Mouse (Mus musculus) liver, adult (tissue): ENCODE measurements around the gene Dab1.

Experiments
- GATA4 ChIP-seq: IDR thresholded peaks from 2 replicates; pipeline ENCODE4 v1.6.1; 2014; ENCODE audit warnings: mild to moderate bottlenecking, low read length; ENCODE audit not compliant: insufficient replicate concordance

Dab1 gene

DNA sequence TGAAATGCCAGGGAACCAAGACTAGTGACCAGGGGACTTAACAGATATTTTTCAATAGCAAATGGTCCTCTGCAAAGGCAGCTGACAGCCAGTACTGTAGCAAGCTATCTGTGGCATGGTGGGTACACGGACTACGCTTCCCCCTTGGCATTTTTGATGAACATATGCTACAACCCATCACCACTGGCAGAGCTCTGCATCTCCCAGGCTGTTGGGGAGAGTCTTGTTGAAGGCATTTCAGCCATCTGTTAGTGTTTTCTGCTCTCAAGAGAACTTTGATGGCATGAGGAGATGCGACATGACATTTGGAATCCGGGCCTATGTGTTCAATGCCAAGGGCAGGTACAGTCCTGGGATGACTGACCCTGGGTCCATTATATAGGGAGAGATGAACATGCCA lies 443.2 kb downstream of the Dab1 start:
- no peak for TF ChIP-seq GATA4

DNA sequence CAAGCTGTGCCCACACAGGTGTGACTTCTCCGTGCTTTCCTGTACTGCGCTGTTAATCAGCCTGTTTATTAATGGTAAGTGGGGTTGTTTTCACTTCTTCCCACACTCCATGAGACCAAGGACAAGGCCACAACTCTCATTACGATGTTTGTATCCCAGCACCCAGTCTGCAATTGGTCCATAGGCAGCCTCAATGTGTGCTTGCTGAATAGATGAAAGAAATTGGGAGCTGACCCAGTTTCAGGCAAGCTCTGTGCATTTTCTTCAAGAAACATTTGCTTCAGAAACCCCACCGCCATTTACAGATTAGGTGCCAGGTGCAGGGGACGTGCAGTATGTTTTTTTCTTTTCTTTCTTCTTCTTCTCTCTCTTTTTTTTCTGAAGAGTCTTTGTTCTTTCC lies 447.7 kb downstream of the Dab1 start:
- TF ChIP-seq GATA4 = no peak

DNA sequence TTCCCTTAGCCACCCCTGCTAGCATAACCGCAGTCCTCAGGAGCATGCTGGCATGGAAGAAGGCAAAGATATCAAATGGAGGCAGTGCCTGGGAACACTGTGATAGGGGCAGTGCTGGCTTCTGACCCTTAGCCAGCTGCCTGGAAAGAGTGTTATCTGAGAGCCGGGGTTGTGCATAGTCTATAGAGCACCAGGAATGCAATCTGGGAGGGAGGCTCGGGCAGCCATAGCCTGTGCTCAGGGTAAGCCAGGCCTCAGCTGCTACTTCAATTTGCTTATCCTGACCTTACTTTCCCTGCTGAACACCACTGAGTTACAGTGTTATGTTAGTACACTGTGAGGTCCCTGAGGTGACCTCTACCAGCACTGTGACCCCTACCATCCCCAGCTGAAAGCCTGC lies 448.6 kb downstream of the Dab1 start:
- no peak for TF ChIP-seq GATA4

DNA sequence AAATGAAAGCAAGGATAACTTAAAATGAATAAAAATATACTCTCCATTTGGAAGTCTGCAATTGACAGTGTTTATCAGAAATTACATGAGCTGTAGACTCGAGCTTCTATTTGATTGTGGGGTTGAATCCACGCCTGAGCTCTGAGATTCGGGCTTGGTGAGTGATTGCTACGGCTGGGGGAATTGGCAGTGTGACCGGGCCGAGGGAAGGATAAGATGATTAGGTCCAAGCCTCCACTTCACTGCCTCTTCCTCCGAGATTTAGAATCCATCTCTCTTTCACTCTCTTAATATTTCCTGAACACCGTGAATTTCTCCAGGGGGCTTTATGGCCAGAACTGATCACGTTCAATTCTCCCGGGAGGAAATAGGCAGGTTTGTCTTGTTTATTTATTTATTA lies 452.1 kb downstream of the Dab1 start:
- TF ChIP-seq GATA4 = no peak

DNA sequence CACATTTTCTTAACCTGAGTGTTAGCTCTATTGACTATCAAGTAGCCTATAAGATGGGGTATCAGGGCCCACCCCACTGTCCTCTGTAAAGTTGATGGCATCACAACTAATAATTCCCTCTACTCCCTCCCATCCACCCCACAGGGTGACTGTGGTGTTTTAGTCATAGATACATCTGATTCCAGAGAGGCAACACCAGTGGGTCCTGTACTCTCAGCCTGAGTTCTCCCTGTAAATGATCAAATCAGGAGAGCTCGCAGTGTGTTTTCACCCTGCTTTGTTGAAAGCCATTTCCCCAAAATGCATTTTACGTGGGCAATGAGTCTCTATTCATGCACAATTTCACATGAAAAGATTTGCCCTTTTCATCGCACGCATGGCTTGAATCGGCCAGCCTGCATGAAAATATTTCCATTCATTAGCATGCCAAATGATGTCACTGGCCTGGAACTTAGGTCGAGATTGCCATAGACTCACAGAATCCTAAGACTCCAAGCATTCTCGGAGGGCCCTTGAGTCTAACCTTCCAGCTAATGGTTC lies 454.8 kb downstream of the Dab1 start:
- no peak for TF ChIP-seq GATA4

DNA sequence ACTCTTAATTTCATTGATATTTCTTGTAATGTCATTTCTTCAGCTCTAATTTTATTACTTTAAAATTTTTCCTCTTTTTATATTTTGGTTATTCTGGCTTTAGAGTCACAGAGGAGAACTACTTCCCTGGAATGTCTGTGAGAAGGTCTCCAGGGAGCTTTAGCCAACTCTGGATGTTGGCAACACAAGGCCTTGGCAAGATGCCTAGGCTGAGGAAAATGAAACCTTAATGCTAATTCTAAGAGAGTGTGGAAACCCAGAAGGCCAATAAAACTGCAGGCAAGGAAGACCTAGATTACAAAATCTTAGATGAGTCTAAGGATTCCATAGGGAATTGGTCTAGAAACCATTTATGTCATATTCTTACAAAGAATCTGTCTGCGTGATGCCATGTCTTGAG lies 458.6 kb downstream of the Dab1 start:
- TF ChIP-seq GATA4 = no peak

DNA sequence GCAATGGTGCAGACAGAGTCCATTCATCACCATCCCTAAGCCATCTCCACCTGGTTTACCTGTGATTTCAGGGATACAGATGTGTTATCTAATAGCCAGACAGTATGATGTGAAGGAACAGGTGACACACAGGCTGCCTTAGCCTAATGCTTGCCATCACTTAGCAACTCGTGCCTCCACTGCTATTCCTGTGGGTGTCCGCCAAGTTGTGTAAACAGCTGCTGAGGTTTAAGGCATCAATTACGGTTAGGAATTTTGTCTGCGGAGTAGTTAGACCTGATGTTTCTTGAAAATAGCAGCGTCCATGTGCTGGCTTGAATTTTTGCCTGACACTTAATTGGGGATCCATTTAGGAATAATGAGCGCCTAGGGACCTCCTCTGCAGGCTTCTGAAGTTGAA lies 487.1 kb downstream of the Dab1 start:
- no peak for TF ChIP-seq GATA4

DNA sequence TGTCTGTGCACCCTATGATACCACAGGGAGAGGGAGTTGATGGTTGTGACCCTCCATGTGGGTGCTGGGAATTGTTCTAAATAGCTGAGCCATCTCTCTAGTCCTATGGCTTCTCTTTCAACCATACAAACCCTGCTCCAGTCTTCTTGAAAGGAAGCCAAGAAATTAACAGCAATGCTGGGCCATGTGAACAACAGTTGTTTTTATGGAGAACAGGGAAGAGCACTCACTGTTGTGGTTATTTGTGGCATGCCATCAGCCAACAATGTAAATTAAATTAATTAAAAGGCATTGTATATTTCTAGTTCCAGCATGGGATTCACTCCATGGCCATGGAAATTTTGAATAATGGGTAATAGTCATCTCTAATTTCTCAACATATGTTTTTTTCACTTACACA lies 492.5 kb downstream of the Dab1 start:
- TF ChIP-seq GATA4 = no peak

DNA sequence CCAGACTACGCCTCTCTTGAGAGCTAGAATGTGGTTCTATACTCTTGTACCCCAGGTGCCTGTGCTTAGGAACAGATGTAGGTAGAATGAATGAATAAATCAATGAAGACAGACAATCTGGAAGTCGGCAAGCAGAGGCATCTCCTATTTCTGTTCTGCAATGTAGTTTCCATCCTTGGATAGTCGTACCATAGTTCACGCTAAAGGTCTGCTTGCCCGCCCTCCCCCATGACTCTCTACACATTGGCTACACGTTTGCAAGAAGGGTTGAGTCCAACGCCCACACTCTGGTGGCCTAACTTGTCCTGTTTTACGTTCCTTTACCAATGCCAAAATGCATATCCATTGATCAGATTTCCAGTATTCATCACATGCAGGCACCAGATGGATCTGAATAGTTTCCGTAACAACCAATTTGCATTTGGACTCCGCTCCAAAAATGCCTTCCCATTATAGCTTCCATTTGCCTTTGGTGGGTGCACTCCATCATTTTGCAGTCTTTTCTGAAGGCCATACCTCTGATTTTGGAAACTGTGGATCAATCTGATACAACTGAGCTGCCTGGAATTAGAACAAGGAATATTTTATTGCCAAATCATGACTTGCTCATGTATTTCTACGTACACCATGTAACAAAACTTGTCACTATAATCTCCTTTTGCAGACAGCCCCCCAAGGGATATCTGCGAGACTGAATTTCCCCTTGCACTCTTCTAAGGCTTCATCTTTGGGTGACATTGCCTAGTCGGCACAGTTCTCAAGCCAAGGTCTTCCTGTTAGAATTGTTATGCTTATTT lies 494.2 kb downstream of the Dab1 start:
- no peak for TF ChIP-seq GATA4

DNA sequence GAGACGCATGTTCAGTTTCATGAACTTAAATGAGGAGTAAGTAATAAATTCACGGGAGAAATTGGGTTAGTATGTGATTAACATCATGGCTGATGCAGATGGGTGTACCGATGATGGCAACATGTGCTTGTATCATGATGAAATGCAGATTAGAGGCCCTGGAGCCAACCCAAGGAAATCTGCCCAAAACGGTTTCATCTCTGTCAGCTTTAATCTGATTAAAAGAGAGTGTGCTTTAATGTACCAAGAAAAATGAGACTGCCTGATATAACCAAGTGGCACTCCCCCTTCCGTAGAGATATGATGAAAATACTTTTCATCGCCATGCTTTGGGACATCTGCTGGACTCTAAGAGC lies 494.8 kb downstream of the Dab1 start:
- no peak for TF ChIP-seq GATA4

DNA sequence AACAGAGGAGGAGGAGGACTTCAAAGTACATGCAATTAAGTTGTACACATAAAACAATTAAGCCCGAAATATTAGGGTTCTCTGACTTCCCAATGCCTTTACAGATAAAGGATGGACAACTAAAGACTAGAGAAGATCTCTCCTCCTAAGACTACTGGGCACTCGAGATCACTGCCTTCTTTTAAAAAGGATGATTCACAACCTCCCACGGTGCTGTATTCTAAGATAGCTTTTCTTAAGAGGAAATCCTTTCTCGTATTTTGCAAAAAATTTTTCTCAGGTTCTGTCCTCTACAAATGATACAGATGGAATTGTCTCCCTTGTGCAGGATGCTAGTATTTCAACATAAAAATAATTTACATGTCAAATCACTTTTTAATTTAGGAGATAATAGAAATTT lies 500.9 kb downstream of the Dab1 start:
- TF ChIP-seq GATA4 = no peak

DNA sequence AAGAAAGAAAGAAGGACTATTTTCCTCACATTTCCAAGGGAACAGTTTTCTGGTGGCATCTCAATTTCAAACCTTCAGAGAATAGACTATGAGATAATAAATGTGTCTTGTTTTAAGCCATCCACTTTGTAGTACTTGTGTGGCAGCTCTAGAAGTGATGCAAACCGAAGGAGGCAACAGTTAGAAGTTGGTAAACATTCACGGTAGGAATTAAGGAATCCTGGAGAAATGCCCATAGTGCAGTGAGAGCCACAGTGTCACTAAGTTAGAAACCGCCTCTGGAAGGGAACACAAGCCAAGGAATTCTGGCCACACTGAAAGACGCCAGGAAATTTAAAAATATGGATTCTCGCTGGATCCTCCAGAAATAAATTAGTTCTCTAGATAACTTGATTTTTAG lies 502.8 kb downstream of the Dab1 start:
- TF ChIP-seq GATA4 = no peak

DNA sequence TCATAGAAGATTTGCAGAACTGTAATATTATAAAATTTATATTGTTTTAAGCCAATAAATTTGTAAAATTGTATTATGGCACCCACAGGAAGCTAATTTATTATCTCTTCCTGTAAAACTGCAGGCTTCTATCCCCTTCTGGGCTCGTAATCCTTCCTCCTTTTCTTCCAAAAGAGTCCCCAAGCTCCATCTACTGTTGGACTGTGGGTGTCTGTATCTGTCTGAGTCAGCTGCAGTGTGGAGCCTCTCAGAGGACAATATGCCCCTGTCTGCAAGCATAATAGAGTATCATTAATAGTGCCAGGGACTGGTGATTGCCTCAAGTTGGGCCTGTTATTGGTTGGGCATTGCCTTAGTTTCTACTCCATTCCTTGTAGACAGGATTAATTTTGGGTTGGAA lies 503.2 kb downstream of the Dab1 start:
- TF ChIP-seq GATA4 = no peak

DNA sequence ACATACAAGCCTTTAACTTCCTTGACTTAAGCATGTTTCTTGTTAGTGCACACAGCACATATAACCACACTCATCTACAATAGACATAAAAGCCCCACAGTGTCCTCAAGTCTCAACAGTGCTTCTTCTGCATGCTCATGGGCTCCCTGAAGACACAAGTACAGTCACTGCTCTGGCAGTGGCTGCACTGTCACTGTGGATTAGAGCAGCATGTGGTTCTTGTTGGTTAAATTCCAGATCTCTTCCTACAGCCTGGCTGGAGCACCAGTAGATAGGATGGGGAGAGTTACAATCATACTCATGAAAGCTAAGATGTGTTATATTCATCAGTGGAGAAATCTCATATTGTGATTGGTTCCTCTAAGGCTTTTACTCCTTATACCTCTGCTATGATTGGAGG lies 534.5 kb downstream of the Dab1 start:
- TF ChIP-seq GATA4 = no peak

DNA sequence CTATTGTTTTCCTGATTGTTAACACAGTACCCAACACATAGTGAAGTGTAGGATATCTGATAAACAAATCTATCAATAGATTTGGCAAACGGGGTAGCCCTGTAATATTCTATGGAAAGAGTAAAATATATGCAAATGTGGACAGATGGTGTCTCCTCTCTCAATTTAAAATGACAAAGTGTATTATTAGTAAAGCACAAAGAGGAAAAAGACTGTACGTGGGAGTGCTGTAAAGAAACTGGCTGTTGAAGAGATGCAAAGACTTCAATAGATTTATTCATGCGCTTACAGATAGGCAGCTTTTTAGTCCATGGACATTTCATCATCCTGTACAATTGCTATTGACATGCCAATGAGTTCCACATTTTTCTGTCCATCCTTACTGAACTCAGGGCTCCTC lies 558.9 kb downstream of the Dab1 start:
- no peak for TF ChIP-seq GATA4

DNA sequence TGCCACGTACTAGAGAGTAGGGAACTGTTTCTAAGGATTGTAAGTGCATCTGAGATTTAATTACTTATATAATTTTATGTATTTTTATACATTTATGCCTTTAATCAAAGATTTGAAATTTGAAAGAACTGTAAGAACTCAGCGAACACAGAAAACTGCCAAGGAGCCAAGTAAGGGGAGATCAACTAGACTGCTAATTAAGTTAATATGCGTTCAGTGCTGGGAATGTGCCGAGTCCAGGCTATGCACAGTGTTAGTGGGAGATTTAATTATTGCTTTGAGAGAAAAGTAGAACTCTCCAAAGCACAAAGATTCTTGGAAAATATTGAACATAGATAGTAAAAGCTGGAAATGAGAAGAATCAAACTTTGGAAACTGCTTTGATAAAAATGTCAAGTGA lies 567.2 kb downstream of the Dab1 start:
- TF ChIP-seq GATA4 = no peak

DNA sequence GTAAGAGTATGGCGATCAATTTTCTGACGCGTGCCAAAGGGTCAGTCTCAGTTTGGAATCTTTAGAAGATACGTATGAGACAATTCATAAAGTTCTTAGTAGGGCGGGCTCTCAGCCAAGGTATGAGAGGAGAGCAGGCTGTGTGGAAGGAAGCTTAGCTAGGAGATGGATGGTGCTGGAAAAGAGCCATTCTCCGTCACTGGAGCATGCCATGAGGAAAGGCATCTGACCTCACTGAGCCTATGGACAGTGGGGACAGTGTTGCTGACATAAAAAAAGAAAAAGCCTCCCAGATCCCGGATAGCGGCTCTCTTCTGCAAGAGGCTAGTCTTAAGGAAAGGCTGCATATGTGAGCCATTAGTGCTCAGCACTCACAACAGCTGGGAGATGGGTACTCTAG lies 579.5 kb downstream of the Dab1 start:
- TF ChIP-seq GATA4 = no peak
